Mouse (Mus musculus) C2C12 (cell line): ENCODE results near the gene Nrbf2.

Experiments
- CEBPB ChIP-seq: IDR thresholded peaks from one replicate; pipeline ENCODE4 v1.6.1; 2011; ENCODE audit warnings: low read depth, mild to moderate bottlenecking, control low read depth, moderate library complexity
- CTCF ChIP-seq: IDR thresholded peaks from one replicate; pipeline ENCODE4 v1.5.1; 2011; ENCODE audit not compliant: control insufficient read depth, insufficient read depth, insufficient read length
- FOSL1 ChIP-seq: IDR thresholded peaks from one replicate; pipeline ENCODE4 v1.8.0; 2011; ENCODE audit warnings: mild to moderate bottlenecking, low read length; ENCODE audit not compliant: poor library complexity, insufficient read depth, severe bottlenecking
- MAX ChIP-seq: IDR thresholded peaks from one replicate; pipeline ENCODE4 v1.6.1; 2011; ENCODE audit warnings: mild to moderate bottlenecking, control low read depth
- MYOG ChIP-seq: IDR thresholded peaks from one replicate; pipeline ENCODE4 v1.6.1; 2011; ENCODE audit not compliant: control insufficient read depth, insufficient read length; ENCODE audit errors: extremely low read depth
- USF1 ChIP-seq: IDR thresholded peaks from one replicate; pipeline ENCODE4 v1.6.1; 2011; ENCODE audit warnings: low read depth, mild to moderate bottlenecking, control low read depth, moderate library complexity

GRCm38 (mm10) chr10:67302340-67302739 is 17.2 kb upstream of the Nrbf2 start:
- no peak for TF ChIP-seq CTCF
- no peak for TF ChIP-seq FOSL1
- TF ChIP-seq MYOG = no peak
- no peak for TF ChIP-seq MAX
- TF ChIP-seq USF1 = no peak
- TF ChIP-seq CEBPB = no peak
